19 mouse cellular contexts compared by ENCODE assay signal in genomic region chr16:24542864-24543263, GRCm38 (mm10).
A peak's percentile ranks its signal among the peaks of the same experiment; 100 is the strongest.
DNase-seq lines count a peak whose midpoint lies in the region; ATAC-seq and TF ChIP-seq lines count a peak whose summit lies in the region.
"Had no signal": no experiment of that assay in that cellular context is flagged by ENCODE, and none has a peak within 500 bp of the region (broad histone marks: within the 10 kb centered on the region; RNA-seq: fewer than 3 reads in every experiment).

No protein-coding gene starts in this region.

- no peak for TF ChIP-seq CTCF in layer of hippocampus, adult 2 months (conservative IDR thresholded peaks at IDR 0.05)

- peak; percentile 71 for DNase-seq in embryonic facial prominence, embryonic 14.5 days (ENCODE audit: low spot score)
- DNase-seq in embryonic facial prominence, embryonic 10.5 days (ENCODE audit: low spot score) = no peak
- peak; percentile 44 to 84 for DNase-seq in layer of hippocampus, adult 2 months (ENCODE audit: low spot score in 2 of 2)
- no peak for DNase-seq in layer of hippocampus, postnatal 36 days
- DNase-seq in midbrain, embryonic 14.5 days = peak; percentile 13
- DNase-seq in midbrain, embryonic 11.5 days (ENCODE audit: low spot score, missing footprints) = no peak
- peak; percentile 50 for DNase-seq in lung, postnatal 36 days
- DNase-seq in retina, embryonic 14.5 days (ENCODE audit: low spot score) = no peak
- DNase-seq: cerebellum, adult 9-10 months; embryo, embryonic 11 days; gastrocnemius, postnatal 36 days; heart, postnatal 4 days; right cerebral cortex, postnatal 25 days; thymus, adult 2 months had no signal

- H3K9ac ChIP-seq in embryonic facial prominence, embryonic 14.5 days (ENCODE audit: low read depth, low read length) = no peak overlapping the region
- no peak overlapping the region for H3K9ac ChIP-seq in midbrain, embryonic 14.5 days (replicated peaks; ENCODE audit: low read length)
- H3K9ac ChIP-seq in midbrain, embryonic 11.5 days (ENCODE audit: low read length) = no peak overlapping the region
- H3K9ac ChIP-seq: neural tube, embryonic 15.5 days had no signal

- H3K36me3 ChIP-seq in embryonic facial prominence, embryonic 14.5 days (ENCODE audit: control insufficient read depth, insufficient read depth, low read length) = no peaks in the 10 kb centered on the region
- no peaks in the 10 kb centered on the region for H3K36me3 ChIP-seq in embryonic facial prominence, embryonic 10.5 days (replicated peaks)
- H3K36me3 ChIP-seq in midbrain, embryonic 14.5 days (ENCODE audit: control insufficient read depth, insufficient read depth, low read length) = no peaks in the 10 kb centered on the region
- no peaks in the 10 kb centered on the region for H3K36me3 ChIP-seq in midbrain, embryonic 11.5 days (ENCODE audit: control insufficient read depth, insufficient read depth, low read length)
- H3K36me3 ChIP-seq: neural tube, embryonic 15.5 days had no signal

- H3K4me2 ChIP-seq in embryonic facial prominence, embryonic 14.5 days (ENCODE audit: low read depth, low read length) = no peak overlapping the region
- no peak overlapping the region for H3K4me2 ChIP-seq in midbrain, embryonic 14.5 days (ENCODE audit: low read length)
- H3K4me2 ChIP-seq in midbrain, embryonic 11.5 days = no peak overlapping the region
- H3K4me2 ChIP-seq: heart, embryonic 11.5 days; neural tube, embryonic 15.5 days had no signal

- no peaks in the 10 kb centered on the region for H3K27me3 ChIP-seq in embryonic facial prominence, embryonic 14.5 days (replicated peaks; ENCODE audit: control insufficient read depth, insufficient read depth, low read length)
- no peaks in the 10 kb centered on the region for H3K27me3 ChIP-seq in embryonic facial prominence, embryonic 10.5 days (replicated peaks; ENCODE audit: low read depth, poor library complexity, severe bottlenecking)
- H3K27me3 ChIP-seq in midbrain, embryonic 14.5 days (ENCODE audit: control insufficient read depth, insufficient read depth, low read length) = no peaks in the 10 kb centered on the region
- H3K27me3 ChIP-seq in midbrain, embryonic 11.5 days (ENCODE audit: control insufficient read depth, insufficient read depth, low read length) = no peaks in the 10 kb centered on the region
- H3K27me3 ChIP-seq: neural tube, embryonic 15.5 days; Patski had no signal

- H3K27ac ChIP-seq in embryonic facial prominence, embryonic 14.5 days (replicated peaks; ENCODE audit: low read depth, low read length) = no peak overlapping the region
- no peak overlapping the region for H3K27ac ChIP-seq in embryonic facial prominence, embryonic 10.5 days (replicated peaks)
- peak overlapping the region; percentile 87 for H3K27ac ChIP-seq in layer of hippocampus, adult 2 months
- H3K27ac ChIP-seq in midbrain, embryonic 14.5 days (replicated peaks; ENCODE audit: low read depth, low read length) = no peak overlapping the region
- H3K27ac ChIP-seq in midbrain, embryonic 11.5 days (ENCODE audit: low read depth, low read length) = no peak overlapping the region
- H3K27ac ChIP-seq: neural tube, embryonic 15.5 days had no signal

- no peak for ATAC-seq in embryonic facial prominence, embryonic 14.5 days (ENCODE audit: low read depth)
- ATAC-seq in midbrain, embryonic 14.5 days (ENCODE audit: low FRiP score, low TSS enrichment) = no peak
- no peak for ATAC-seq in midbrain, embryonic 11.5 days (ENCODE audit: low FRiP score)
- ATAC-seq: inflammation-experienced regulatory T-cells, adult 6 months; Patski had no signal

- H3K4me1 ChIP-seq in embryonic facial prominence, embryonic 14.5 days (ENCODE audit: control insufficient read depth, insufficient read depth, low read length) = no peaks in the 10 kb centered on the region
- no peaks in the 10 kb centered on the region for H3K4me1 ChIP-seq in embryonic facial prominence, embryonic 10.5 days
- no peaks in the 10 kb centered on the region for H3K4me1 ChIP-seq in midbrain, embryonic 14.5 days (ENCODE audit: control insufficient read depth, insufficient read depth, low read length)
- no peaks in the 10 kb centered on the region for H3K4me1 ChIP-seq in midbrain, embryonic 11.5 days (ENCODE audit: control insufficient read depth, insufficient read depth, low read length)
- H3K4me1 ChIP-seq: neural tube, embryonic 15.5 days had no signal

- no peaks in the 10 kb centered on the region for H3K9me3 ChIP-seq in embryonic facial prominence, embryonic 14.5 days (ENCODE audit: control insufficient read depth, low read length)
- no peaks in the 10 kb centered on the region for H3K9me3 ChIP-seq in embryonic facial prominence, embryonic 10.5 days
- no peaks in the 10 kb centered on the region for H3K9me3 ChIP-seq in midbrain, embryonic 14.5 days (ENCODE audit: control insufficient read depth, low read length)
- H3K9me3 ChIP-seq in midbrain, embryonic 11.5 days (ENCODE audit: control insufficient read depth, low read length) = no peaks in the 10 kb centered on the region
- H3K9me3 ChIP-seq: neural tube, embryonic 15.5 days had no signal

- no peak overlapping the region for H3K4me3 ChIP-seq in embryonic facial prominence, embryonic 14.5 days (ENCODE audit: low read depth, low read length)
- no peak overlapping the region for H3K4me3 ChIP-seq in embryonic facial prominence, embryonic 10.5 days
- no peak overlapping the region for H3K4me3 ChIP-seq in layer of hippocampus, adult 2 months
- no peak overlapping the region for H3K4me3 ChIP-seq in midbrain, embryonic 14.5 days (replicated peaks; ENCODE audit: low read depth, low read length)
- H3K4me3 ChIP-seq in midbrain, embryonic 11.5 days (ENCODE audit: low read depth, low read length) = no peak overlapping the region
- H3K4me3 ChIP-seq: erythroblast, embryonic 14.5 days; neural tube, embryonic 15.5 days had no signal

- WGBS in embryonic facial prominence, embryonic 14.5 days = 83% methylated on average over 7 of the region's 7 CpGs
- WGBS in embryonic facial prominence, embryonic 10.5 days = 94% methylated on average over 7 of the region's 7 CpGs
- WGBS in midbrain, embryonic 14.5 days = 91% methylated on average over 7 of the region's 7 CpGs
- WGBS in midbrain, embryonic 11.5 days = 96% methylated on average over 7 of the region's 7 CpGs

Comparison
In these comparisons a context has a peak if more than half of its experiments do, and no peak if none do; other contexts are left out.
1. DNase-seq: peak in embryonic facial prominence, embryonic 14.5 days (single experiment), layer of hippocampus, adult 2 months (2 of 2), midbrain, embryonic 14.5 days (single experiment) and lung, postnatal 36 days (single experiment); none in embryonic facial prominence, embryonic 10.5 days (single experiment), layer of hippocampus, postnatal 36 days (0 of 2), midbrain, embryonic 11.5 days (single experiment) and retina, embryonic 14.5 days (single experiment).